Mouse (Mus musculus) monocyte, adult 5-6 weeks (primary cell): ENCODE data around the gene Mark2. TPM values are rescaled to one million over a fixed set of nuclear protein-coding genes. Genes with fewer than 3 reads are reported as not detected.

ENCODE experiments used
- ATAC-seq: fragments of 153-309, 156-312 bp; replicated peaks from 2 replicates; pipeline ENCODE4 v1.8.0; 2017; ENCODE audit warnings: mild to moderate bottlenecking; ENCODE audit not compliant: low TSS enrichment, insufficient number of reproducible peaks, severe bottlenecking, poor library complexity, low FRiP score
- total RNA-seq: library from RNA; stranded (forward); fragments of 200-1000, 200-491, 200-594 nt; gene quantifications from 3 replicates; pipeline ENCODE4 v1.2.3, GENCODE M21; 2017

Mark2 gene
- total RNA-seq, 1 experiment from 2014 or later = 41.5 TPM

DNA sequence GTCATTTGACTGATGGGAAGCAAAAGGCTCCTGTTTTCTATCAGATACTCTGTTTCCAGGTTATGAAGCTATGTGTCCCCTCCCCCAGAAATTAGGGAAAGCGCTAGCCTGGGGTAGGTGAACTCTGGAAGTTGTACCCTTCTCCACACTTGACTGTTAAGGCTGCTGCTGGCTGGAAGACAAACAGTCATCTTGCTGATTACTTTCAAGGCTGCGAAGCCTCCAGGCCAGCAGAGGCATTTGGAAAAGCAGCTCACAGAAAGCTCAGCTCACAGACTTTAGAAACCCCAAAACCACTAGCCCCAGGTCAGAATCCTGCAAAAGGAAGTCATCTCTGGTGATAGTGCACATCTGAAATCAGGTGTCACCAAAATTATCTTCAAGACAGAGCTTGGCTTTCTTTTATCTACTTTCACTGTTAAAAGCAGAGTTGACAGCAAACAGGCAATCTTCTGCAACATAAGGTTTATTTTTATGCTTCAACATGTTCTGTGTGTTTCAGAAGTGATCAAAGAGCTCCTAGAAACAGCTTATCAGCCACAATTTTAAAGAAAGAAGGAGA, 3.8 kb downstream of the Mark2 start:
- ATAC-seq = no peak

DNA sequence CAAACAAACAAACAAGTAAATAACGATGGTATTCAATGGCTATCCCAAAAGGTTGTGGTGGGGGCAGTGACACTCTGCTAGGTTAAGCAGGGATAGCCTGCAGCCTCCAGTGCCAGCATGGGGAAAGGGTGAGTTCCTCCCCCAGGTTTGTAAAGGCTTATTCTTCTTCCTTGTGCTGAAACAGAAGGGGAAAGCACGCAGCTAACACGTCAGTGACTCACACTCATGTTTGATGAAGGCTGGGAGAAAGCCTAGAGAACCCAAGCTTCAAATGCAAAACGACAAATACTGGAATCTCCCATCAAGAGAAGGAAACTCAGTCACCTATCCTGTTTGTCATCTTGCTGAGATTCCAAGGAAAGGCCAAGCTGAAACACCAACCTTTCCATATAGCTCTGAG, 6.0 kb downstream of the Mark2 start:
- ATAC-seq = no peak

DNA sequence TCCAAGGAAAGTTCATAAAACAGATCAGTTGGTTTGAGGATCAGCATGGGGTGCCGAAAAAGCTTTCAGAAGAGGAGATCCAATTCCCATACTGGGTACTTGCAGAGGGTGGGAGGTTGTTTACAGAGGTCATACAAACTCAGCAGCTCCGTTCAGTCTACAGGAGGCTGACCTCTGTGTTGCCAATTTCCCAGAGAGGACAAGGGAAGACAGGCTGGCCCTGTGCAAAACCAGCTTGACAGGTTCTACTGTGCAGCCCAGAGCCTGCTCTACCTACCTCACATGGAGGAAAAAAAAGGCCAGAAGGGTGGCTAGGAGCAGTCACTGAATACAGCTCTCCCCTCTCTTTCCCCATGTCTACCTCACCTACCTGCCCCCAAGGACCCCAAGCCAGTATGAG, 7.6 kb downstream of the Mark2 start:
- ATAC-seq = no peak

DNA sequence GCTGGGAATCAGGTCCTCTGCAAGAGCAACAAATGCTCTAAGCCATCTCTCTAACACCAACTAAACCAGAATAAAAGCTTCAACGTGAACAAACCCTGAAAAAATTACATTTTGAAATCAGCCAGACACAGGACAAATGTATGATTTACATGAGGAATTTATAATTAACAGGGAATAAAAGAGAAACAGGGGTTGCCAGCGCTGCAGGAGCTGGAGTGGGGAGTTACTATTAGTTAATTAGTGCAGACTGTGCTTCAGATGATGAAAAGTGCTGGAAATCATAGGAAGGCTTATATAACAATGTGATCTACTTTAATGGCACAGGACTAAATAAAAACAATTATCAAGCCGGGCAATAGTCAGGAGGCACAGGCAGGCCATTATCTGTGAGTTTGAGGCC, 20.3 kb downstream of the Mark2 start:
- no peak for ATAC-seq

GRCm38 (mm10) chr19:7320181-7320580, 21.5 kb downstream of the Mark2 start:
- no peak for ATAC-seq

DNA sequence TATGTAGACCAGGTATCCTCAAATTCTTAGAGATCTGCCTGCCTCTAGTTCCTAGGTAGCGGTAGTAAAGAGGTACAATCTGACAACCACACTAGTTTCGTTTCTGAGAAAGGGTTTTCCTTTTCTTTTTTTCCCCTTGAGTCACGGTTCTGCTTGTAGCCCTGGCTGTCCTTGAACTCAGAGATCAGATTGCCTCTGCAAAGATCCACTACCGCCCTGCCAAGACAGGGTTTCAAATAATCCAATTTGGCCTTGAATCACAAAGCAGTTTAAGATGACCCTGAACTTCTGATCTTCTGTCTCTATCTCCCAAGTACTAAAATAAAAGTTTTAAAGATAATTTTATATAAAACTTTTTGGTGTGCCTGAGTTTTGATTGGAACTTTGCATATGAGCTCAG, 23.9 kb downstream of the Mark2 start:
- ATAC-seq = no peak

DNA sequence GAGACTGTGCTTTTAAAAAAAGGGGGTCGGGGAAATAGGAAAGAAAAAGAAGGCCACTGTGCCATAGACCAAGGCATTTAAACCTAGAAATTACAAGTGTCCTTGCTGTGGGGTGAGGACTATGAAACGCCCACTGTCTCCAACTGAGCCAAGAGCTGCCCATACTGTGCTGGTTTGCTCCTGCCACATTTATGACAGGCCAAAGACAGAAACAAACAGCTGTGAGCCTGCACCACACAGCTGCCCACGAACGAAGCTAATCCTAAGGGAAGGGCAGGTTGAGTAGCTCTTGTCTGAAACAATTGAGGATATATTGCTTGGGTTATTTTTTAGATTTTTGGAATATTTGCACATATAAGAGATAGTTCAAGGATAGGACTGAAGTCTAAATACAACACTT, 24.8 kb downstream of the Mark2 start:
- no peak for ATAC-seq

DNA sequence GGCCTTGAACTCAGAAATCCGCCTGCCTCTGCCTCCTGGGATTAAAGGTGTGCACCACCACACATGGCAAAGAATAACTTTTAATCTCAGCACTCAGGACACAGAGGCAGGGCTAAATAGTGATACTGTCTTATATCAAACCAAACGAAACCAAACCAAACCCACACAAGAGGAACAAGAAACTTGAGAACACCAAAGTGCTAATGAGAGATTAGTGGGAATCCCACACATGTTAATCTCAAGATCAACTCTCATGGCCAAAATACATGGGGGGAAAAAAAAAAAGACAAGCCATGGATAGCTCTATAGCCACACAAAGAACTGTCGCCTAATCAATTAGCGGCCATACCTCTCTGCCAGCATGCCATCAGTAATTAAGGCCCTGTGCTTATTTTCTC, 26.1 kb downstream of the Mark2 start:
- no peak for ATAC-seq

GRCm38 (mm10) chr19:7314976-7315586, 26.6 kb downstream of the Mark2 start:
- ATAC-seq = 0 out of 2 replicates have a peak, but pooled peaks have one; percentile 40

GRCm38 (mm10) chr19:7313660-7314059, 28.0 kb downstream of the Mark2 start:
- no peak for ATAC-seq

DNA sequence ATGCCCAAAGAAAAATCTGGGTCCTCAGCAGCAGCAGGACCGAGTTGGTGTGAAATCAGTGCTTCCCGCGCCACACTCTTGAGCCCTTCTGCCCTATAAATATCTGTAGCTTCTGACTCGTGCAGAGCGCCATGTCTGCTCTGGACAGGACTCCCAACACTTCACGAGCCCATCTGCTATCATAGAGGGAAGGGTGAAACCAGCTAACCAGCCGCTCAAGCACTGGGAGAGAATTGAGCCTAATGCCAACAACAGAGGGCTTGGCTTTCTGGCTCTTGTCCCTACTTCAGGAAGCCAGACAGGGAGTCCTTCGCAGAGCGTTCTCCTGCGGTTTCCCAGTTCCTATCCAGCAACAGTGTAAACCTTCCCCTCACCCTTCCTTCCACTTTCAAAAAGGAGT, 30.4 kb downstream of the Mark2 start:
- ATAC-seq = no peak

GRCm38 (mm10) chr19:7310704-7311103, 31.0 kb downstream of the Mark2 start:
- ATAC-seq = no peak

DNA sequence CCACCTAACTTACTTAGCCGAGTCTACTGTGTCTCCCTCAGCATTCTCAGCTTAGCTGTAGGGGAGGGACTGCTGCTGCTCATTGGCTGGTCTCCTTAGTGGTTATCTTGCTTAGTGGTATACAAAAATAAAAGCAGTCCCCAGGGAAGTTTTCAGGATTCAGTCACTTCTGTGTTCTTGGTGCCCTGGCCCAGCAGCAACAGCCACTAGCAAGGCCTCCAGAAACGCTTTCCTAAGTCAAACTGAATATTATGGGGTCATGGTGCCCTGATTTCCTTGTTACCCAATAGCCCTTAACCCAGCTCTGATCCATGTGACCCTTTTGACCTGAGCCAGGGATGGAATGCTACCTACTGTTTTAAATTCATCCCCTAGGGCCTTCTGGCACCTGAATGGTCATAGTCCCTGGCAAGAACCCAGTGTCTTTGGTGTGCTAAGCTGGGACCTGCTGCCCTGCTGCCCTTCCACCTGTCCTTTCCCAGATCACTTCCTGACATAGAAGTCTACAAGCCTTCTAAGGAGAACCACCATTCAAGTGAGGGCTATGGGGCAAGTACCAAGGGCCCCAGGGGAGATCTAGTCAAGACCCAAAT, 31.8 kb downstream of the Mark2 start:
- no peak for ATAC-seq

DNA sequence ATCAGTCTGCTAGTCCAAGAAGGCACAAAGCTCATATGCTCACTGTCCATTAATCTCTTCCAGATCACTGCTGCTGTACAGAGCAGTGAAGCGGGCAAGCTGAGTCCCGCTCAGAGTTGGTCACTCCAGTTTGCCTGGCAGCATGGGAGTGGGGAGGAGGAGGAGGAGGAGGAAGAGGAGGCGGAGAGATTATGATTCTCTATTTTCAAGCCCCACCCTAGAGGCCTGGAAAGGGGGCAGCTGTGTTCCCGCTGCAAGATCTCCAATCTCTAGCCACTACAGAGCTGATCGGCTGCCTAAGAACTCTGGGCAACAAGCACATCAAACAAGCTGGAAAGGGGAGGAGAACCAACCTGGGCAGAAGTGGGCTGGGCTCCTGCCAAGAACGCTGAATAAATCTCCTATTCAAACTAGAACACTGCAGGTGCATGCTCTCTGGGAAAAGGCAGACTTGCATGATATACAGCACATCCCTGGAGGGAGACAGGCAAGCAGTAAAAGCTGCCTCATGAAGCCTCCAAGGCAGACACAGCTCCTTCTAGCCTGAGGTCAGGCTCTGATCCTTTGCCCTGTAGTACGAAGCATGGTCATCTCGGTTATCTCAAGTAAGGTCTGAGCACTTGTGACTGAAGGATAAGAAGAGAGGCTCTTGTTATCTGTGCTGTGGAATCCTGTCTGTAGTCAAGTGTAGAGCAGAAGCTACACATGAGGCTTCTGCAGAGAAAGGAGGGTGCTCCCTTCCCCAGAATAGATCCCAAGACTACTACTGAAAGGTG, 33.5 kb downstream of the Mark2 start:
- ATAC-seq = no peak

- ATAC-seq = 0 out of 2 replicates have a peak, but pooled peaks have one; percentile 51
Observed at GRCm38 (mm10) chr19:7306968-7307367, 34.7 kb downstream of the Mark2 start.

- no peak for ATAC-seq
Observed at GRCm38 (mm10) chr19:7305380-7306310, 36.0 kb downstream of the Mark2 start.

- ATAC-seq = no peak
Observed at GRCm38 (mm10) chr19:7304801-7305200, 36.9 kb downstream of the Mark2 start.

DNA sequence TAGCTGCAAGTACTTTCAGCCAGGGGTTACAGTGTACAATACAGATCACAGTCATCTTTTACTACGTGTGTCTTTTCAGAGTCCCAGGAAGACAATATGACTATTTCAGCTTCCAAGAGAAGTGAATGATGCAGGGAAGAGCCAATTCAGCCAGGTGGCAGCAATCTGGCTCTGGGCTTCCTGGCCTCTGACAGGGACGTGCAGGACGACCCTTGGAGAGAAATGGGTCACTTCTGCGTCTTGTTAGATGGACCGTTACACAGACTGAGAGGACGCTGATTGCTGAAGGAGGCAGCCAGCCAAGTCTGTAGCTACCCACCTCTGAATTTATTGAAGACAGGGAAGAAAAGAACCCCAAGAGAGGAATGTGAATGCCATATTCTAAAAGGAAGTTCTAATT, 37.9 kb downstream of the Mark2 start:
- ATAC-seq = no peak

DNA sequence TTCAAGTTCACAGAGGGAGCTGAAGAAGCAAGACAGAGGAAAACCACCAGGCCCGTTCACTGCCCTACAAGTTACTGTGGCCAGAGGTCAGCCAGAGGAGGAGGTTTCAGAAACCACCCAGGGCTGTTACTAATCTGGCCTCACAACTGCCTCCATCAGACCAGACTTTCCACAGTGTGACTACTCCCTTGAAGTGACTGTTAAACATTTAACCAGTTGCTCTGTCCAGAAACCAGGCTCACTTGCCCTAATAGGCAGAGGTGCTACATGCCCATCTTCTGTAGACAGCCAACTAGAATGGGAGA, 39.2 kb downstream of the Mark2 start:
- ATAC-seq = no peak
